Comparison of ENCODE assay signal across 16 mouse cellular contexts in genomic region chr5:131065174-131065573, GRCm38 (mm10).
DNase-seq lines count a peak whose midpoint lies in the region; TF ChIP-seq lines count a peak whose summit lies in the region.
"Had no signal": no experiment of that assay in that cellular context is flagged by ENCODE, and none has a peak within 500 bp of the region (broad histone marks: within the 10 kb centered on the region; RNA-seq: fewer than 3 reads in every experiment).

No protein-coding gene starts in this region.

- H3K27me3 ChIP-seq in cerebellum, adult 2 months (ENCODE audit: control insufficient read depth, insufficient read depth, low read length) = no peaks in the 10 kb centered on the region
- H3K27me3 ChIP-seq: embryonic facial prominence, embryonic 13.5 days; forebrain, embryonic 12.5 days; heart, embryonic 13.5 days; limb, embryonic 12.5 days; megakaryocyte, embryonic 14.5 days had no signal

- H3K27ac ChIP-seq in cerebellum, adult 2 months (ENCODE audit: insufficient read depth, low read length) = peak overlapping the region; percentile 76
- H3K27ac ChIP-seq: embryonic facial prominence, embryonic 13.5 days; forebrain, embryonic 12.5 days; heart, embryonic 13.5 days; hindbrain, embryonic 14.5 days; limb, embryonic 12.5 days had no signal

- no peak for TF ChIP-seq POLR2A in cerebellum, adult 2 months (IDR thresholded peaks at IDR 0.05; ENCODE audit: borderline replicate concordance, insufficient read depth, low read length)

- WGBS in cerebellum, adult 2 months = 15% methylated on average over 6 of the region's 6 CpGs

- no peak overlapping the region for H3K4me3 ChIP-seq in cerebellum, adult 2 months (replicated peaks; ENCODE audit: insufficient read depth, low read depth, low read length)
- H3K4me3 ChIP-seq: embryonic facial prominence, embryonic 13.5 days; forebrain, embryonic 12.5 days; heart, embryonic 13.5 days; limb, embryonic 12.5 days; megakaryocyte, embryonic 14.5 days; myocyte had no signal

- DNase-seq in gastrocnemius, postnatal 25 days = peak; percentile 17
- DNase-seq in gastrocnemius, postnatal 10 days = no peak
- peak; percentile 76 to 85 for DNase-seq in cerebellum, adult 2 months
- DNase-seq in layer of hippocampus, adult 8-10 months (ENCODE audit: low spot score in 2 of 2) = peak; percentile 86
- peak; percentile 20 to 42 for DNase-seq in right cerebral cortex, adult 2 months (ENCODE audit: low spot score in 2 of 2)
- no peak for DNase-seq in lung, postnatal 10 days
- DNase-seq in adipocyte (ENCODE audit: low spot score) = no peak
- no peak for DNase-seq in Muller cell, postnatal 12 days (ENCODE audit: inconsistent ontology term)
- DNase-seq: liver, postnatal 0 days had no signal

- peaks cover 24% of the 10 kb centered on the region for H3K4me1 ChIP-seq in cerebellum, adult 2 months (ENCODE audit: control insufficient read depth, insufficient read depth, low read length)
- H3K4me1 ChIP-seq: embryonic facial prominence, embryonic 13.5 days; forebrain, embryonic 12.5 days; limb, embryonic 12.5 days; megakaryocyte, embryonic 14.5 days had no signal

- TF ChIP-seq CTCF in cerebellum, adult 2 months (IDR thresholded peaks at IDR 0.05; ENCODE audit: borderline replicate concordance, insufficient read depth, low read depth, low read length) = no peak

Comparison
In these comparisons a context has a peak if more than half of its experiments do, and no peak if none do; other contexts are left out.
1. DNase-seq: peak in gastrocnemius, postnatal 25 days (single experiment), cerebellum, adult 2 months (2 of 2), layer of hippocampus, adult 8-10 months (2 of 2) and right cerebral cortex, adult 2 months (2 of 2); none in gastrocnemius, postnatal 10 days (single experiment), lung, postnatal 10 days (single experiment), adipocyte (single experiment) and Muller cell, postnatal 12 days (single experiment).